Mouse (Mus musculus) Patski (cell line): ENCODE data around the gene Sytl2. TPM values are rescaled to one million over a fixed set of nuclear protein-coding genes. Genes with fewer than 3 reads are reported as not detected.
A peak's percentile ranks its signal among the peaks of the same experiment; 100 is the strongest.

Source experiments
- ATAC-seq: fragments of 100-300 bp; one replicate; pipeline ENCODE4 v1.8.0; 2021
- CTCF ChIA-PET: fragments of 350-600 bp; sonication (Branson Sonifier 250); formaldehyde crosslinking; loops from one replicate; lab custom pipeline; 2022; ENCODE audit warnings: inconsistent platforms; lab: Charles Lee
- POLR2A ChIA-PET: fragments of 350-600 bp; sonication (Branson Sonifier 250); formaldehyde crosslinking; loops from one replicate; lab custom pipeline; 2022; ENCODE audit warnings: antibody characterized with exemption, inconsistent platforms; lab: Charles Lee
- DNase-seq: peaks from one replicate; pipeline ENCODE4 v3.0.0-alpha.2; 2011; ENCODE audit warnings: low read depth, low spot score
- H3K27me3 ChIP-seq: fragments of 371-371 bp; one replicate; pipeline ENCODE4 v1.5.1; 2021
- CTCF ChIP-seq: fragments of 100-300 bp; IDR thresholded peaks from one replicate; pipeline ENCODE4 v1.5.1; 2021
- in situ Hi-C: fragments of 300-500 bp; cut with MboI; formaldehyde crosslinking; loops from 3 replicates; pipeline ENCODE4 v1.11.1; 2018; ENCODE audit warnings: low pct_unique_long_range_greater_than_20kb, mixed read lengths
- polyA plus RNA-seq: library from polyadenylated mRNA; unstranded; gene quantifications from one replicate; pipeline ENCODE4 v1.2.3, GENCODE M21; 2021

Sytl2 gene
- 214 TPM for polyA plus RNA-seq

- ATAC-seq = peak; percentile 83
- ChIA-PET CTCF (interaction anchor here (0.6 to 1.6 kb wide), 5 partner anchors 32 to 911 kb away, joined by 3 to 5 read pairs (median 3); no protein-coding TSS in a partner anchor), POLR2A (interaction anchor here (0.7 to 2.4 kb wide), 12 partner anchors 17 to 190 kb away, joined by 3 to 10 read pairs (median 4); no protein-coding TSS in a partner anchor)
- H3K27me3 ChIP-seq = no peaks in the 10 kb centered on the region
- DNase-seq = no peak
- in situ Hi-C loops = no loop called here
- TF ChIP-seq CTCF = peak; percentile 42
Measured at GRCm38 (mm10) chr7:90301942-90302646, at the start of gene Sytl2. Gene Sytl2, plus strand, starts transcription at chr7:90302252.

DNA sequence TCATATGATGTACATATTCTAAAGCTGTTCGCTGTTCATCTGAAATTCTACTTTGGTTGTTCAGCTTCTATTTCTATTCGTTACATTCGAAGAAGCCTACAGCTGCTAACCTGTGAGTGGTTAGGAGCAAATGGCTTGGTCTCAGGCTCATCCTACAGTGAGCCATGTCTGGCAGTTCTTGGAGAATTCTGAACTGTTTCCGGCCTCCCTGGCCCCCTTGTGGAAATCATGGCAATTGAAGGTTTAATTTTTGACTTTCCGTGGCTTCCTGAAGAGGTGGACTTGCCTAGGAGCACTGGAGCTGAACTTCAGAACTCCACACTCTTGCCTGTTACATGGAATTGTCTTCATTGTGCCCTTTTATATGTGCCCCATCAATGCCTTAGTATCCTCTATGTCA, 49.1 kb upstream of the Sytl2 start:
- ChIA-PET CTCF (interaction anchor here (1.0 kb wide), 1 partner anchor 26 kb away, joined by 3 read pairs; no protein-coding TSS in a partner anchor), POLR2A (no interaction called here)
- ATAC-seq (no peak), DNase-seq (no peak)
- in situ Hi-C loops = no loop called here
- H3K27me3 ChIP-seq = no peaks in the 10 kb centered on the region
- TF ChIP-seq CTCF = peak; percentile 64

DNA sequence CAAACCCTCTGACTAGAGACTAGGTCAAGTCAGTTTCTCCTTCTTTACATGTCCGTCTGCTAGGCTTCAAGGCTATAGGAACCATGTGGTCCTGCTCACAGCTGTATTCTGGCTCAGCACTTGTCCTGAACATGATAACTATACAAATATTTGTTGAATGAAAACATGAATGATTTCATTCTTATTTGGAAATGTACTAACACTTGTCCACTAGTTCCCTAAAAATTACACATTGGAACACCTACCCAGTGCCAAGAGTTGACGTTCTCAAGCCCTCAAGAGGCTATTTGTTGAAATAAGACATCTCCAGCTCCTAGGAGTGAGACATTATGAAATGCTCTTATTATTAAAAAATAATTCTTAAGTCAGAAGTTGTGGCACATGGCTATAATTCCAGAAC, 43.4 kb upstream of the Sytl2 start:
- CTCF ChIA-PET = no interaction called here
- POLR2A ChIA-PET = interaction anchor here (0.5 kb wide), 1 partner anchor 8 kb away, joined by 3 read pairs; no protein-coding TSS in a partner anchor
- no peak for TF ChIP-seq CTCF
- no peak for ATAC-seq
- in situ Hi-C loops = no loop called here
- DNase-seq = no peak
- no peaks in the 10 kb centered on the region for H3K27me3 ChIP-seq

- H3K27me3 ChIP-seq = no peaks in the 10 kb centered on the region
- in situ Hi-C loops = loop anchor here (10.0 kb wide), 1 partner anchor 765 kb away; no protein-coding TSS in a partner anchor
- CTCF ChIA-PET = interaction anchor here (1.4 kb wide), 1 partner anchor 10 kb away, joined by 3 read pairs; no protein-coding TSS in a partner anchor
- no peak for TF ChIP-seq CTCF
- no peak for ATAC-seq
- DNase-seq = no peak
- POLR2A ChIA-PET = no interaction called here
Measured at GRCm38 (mm10) chr7:90259899-90260298, 42.2 kb upstream of the Sytl2 start.

DNA sequence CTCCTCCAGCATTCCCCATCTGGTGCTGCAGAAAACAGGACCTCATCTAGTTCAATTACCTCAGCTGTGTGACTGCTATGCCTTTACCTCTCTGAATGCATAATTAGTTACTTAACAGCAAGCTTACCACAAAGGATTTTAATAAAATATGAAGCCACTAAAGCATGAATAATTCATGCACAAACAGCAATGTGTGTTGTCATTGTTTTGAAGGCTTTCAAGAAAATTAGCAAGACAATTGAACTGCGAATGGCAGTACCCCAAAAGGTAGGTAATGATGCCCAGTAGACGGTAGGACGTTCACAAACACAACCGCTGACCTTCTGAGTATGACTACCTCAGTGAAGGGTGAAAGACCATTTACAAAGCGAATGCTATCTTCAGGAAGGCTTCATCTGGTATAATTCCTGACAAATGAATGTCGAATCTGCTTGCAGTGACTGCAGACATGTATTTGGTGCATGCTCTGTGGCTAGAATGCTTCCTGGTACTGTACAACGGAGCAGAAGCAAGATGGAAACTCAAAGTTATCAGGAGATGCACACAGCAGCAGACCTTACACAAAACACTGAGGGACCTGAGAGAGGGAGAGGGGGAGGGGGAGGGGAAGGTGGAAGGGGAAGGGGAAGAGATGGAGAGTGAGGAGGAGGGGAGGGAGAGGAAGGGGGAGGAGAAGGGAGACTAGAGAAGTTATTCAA, 40.0 kb upstream of the Sytl2 start:
- in situ Hi-C loops = loop anchor here (10.0 kb wide), 1 partner anchor 767 kb away; no protein-coding TSS in a partner anchor

GRCm38 (mm10) chr7:90265289-90265970, 36.6 kb upstream of the Sytl2 start, which contains the start of gene Ccdc83:
Gene Ccdc83, minus strand, starts transcription at chr7:90265777.
- CTCF ChIA-PET = interaction anchor here (0.8 to 1.2 kb wide), 2 partner anchors 22 to 113 kb away, joined by 3 read pairs; no protein-coding TSS in a partner anchor

More for the DNA sequence above, 40.0 kb upstream of the Sytl2 start:
- no peak for TF ChIP-seq CTCF
- POLR2A ChIA-PET = no interaction called here
- no peaks in the 10 kb centered on the region for H3K27me3 ChIP-seq
- DNase-seq (no peak), ATAC-seq (no peak)
- CTCF ChIA-PET = interaction anchor here (0.9 kb wide), 1 partner anchor 264 kb away, joined by 4 read pairs; no protein-coding TSS in a partner anchor

GRCm38 (mm10) chr7:90270141-90270540, 31.9 kb upstream of the Sytl2 start:
- no peaks in the 10 kb centered on the region for H3K27me3 ChIP-seq
- CTCF ChIA-PET = interaction anchor here (1.2 kb wide), 1 partner anchor 272 kb away, joined by 3 read pairs; no protein-coding TSS in a partner anchor
- no peak for TF ChIP-seq CTCF
- in situ Hi-C loops = loop anchor here (5.0 kb wide), 1 partner anchor 273 kb away; no protein-coding TSS in a partner anchor
- DNase-seq (no peak), ATAC-seq (no peak)
- POLR2A ChIA-PET = interaction anchor here (0.6 kb wide), 3 partner anchors 57 to 787 kb away, joined by 3 to 4 read pairs (median 3); no protein-coding TSS in a partner anchor

More at GRCm38 (mm10) chr7:90265289-90265970, 36.6 kb upstream of the Sytl2 start, which contains the start of gene Ccdc83:
- TF ChIP-seq CTCF = peak; percentile 83
- DNase-seq (no peak), ATAC-seq (peak; percentile 88)
- no peaks in the 10 kb centered on the region for H3K27me3 ChIP-seq
- POLR2A ChIA-PET = interaction anchor here (1.2 kb wide), 1 partner anchor 248 kb away, joined by 3 read pairs; no protein-coding TSS in a partner anchor
- in situ Hi-C loops = loop anchor here (10.0 kb wide), 1 partner anchor 771 kb away; no protein-coding TSS in a partner anchor

- ChIA-PET CTCF (interaction anchor here (1.0 kb wide), 1 partner anchor 135 kb away, joined by 3 read pairs; no protein-coding TSS in a partner anchor), POLR2A (no interaction called here)
- no peak for TF ChIP-seq CTCF
- H3K27me3 ChIP-seq = no peaks in the 10 kb centered on the region
- DNase-seq (no peak), ATAC-seq (no peak)
- in situ Hi-C loops = loop anchor here (5.0 kb wide), 1 partner anchor 277 kb away; no protein-coding TSS in a partner anchor
Measured at GRCm38 (mm10) chr7:90274561-90275100, 27.4 kb upstream of the Sytl2 start.

DNA sequence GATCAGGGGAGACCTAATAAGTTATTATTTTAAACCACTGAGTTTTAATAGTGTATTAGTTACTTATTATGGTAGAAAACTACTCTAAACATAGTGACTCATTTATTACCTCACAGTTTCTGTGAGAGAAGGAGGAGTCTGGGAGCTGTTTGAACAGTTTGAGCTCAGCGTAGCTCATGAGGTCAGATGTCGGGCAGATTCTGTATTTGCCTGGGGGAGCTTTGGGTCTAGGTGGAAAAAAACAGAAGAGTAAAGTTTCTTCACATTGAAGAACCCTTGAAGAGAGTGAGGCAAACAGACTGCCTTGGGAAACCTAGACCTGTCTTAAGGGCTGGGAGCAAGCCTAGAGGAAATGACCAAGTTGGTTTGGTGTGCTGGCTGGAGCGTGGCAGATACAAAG, 24.8 kb upstream of the Sytl2 start:
- POLR2A ChIA-PET = interaction anchor here (0.7 kb wide), 1 partner anchor 25 kb away, joined by 3 read pairs; the partner anchor contains the start of gene Sytl2
- H3K27me3 ChIP-seq = no peaks in the 10 kb centered on the region
- no peak for TF ChIP-seq CTCF
- CTCF ChIA-PET = interaction anchor here (0.9 to 1.1 kb wide), 3 partner anchors 10 to 111 kb away, joined by 3 to 4 read pairs (median 3); no protein-coding TSS in a partner anchor
- peak; percentile 56 for DNase-seq
- in situ Hi-C loops = no loop called here
- ATAC-seq = peak; percentile 72
